Mouse (Mus musculus): ENCODE measurements around the gene Hopx. TPM values are rescaled to one million over a fixed set of nuclear protein-coding genes. Genes with fewer than 3 reads are reported as not detected.

Hopx gene
- polyA plus RNA-seq, 1 experiment from 2014 or later: 0.13 TPM

DNA sequence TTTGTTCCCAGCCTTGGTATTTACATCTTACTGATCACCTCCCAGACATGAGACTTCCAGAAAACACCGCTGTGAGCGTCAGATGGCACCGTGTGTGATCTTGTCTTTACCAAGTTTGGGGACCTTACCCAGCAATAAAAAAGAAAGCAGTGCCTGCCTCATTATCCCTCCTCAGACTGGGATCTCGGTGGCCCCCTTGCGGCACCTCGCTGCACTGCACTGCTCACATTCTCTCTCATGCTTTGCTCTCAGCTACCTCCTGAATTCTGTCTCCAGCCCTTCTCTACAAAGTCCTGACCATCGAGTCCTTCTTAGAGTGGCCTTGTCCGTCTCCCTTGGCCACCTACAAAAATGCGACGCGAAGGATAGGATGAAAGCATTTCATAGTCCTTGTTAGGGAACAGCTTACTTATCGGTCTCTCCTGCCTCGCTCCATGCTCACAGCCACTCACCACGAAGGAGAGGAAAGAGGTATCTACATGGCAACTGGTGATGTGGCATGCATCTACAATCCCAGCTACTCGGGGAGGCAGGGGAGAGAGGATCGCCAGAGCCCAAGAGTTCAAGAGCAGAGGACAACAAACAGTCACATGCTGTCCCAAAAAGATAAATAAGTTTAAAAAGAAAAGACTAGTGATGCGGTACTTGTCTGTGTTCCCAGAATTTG, 53.4 kb downstream of the Hopx start:
- no peak overlapping the region for H3K4me3 ChIP-seq (ENCODE audit: low read depth, low read length)
- DNase-seq (ENCODE audit: low spot score) (peak; percentile 83), ATAC-seq (ENCODE audit: insufficient number of reproducible peaks, low FRiP score, low TSS enrichment, low read depth) (no peak)
- H3K27ac ChIP-seq (replicated peaks; ENCODE audit: low read depth, low read length): no peak overlapping the region
- H3K4me1 ChIP-seq (ENCODE audit: control insufficient read depth, insufficient read depth, low read length): no peaks in the 10 kb centered on the region
- H3K27me3 ChIP-seq (ENCODE audit: control insufficient read depth, insufficient read depth, low read length): no peaks in the 10 kb centered on the region
- no peaks in the 10 kb centered on the region for H3K36me3 ChIP-seq (ENCODE audit: control insufficient read depth, insufficient read depth, low read length)
- no peak overlapping the region for H3K4me2 ChIP-seq (ENCODE audit: low read depth, severe bottlenecking)
- 35% methylated on average over 17 of the region's 17 CpGs for WGBS
- H3K9me3 ChIP-seq (ENCODE audit: control insufficient read depth, low read length): no peaks in the 10 kb centered on the region
- no peak overlapping the region for H3K9ac ChIP-seq (ENCODE audit: low read length)

- no peak overlapping the region for H3K9ac ChIP-seq (ENCODE audit: low read length)
- H3K9me3 ChIP-seq (ENCODE audit: control insufficient read depth, low read length): no peaks in the 10 kb centered on the region
- H3K4me2 ChIP-seq (ENCODE audit: low read depth, severe bottlenecking): no peak overlapping the region
- H3K27ac ChIP-seq (replicated peaks; ENCODE audit: low read depth, low read length): no peak overlapping the region
- no peaks in the 10 kb centered on the region for H3K4me1 ChIP-seq (ENCODE audit: control insufficient read depth, insufficient read depth, low read length)
- H3K36me3 ChIP-seq (ENCODE audit: control insufficient read depth, insufficient read depth, low read length): no peaks in the 10 kb centered on the region
- H3K4me3 ChIP-seq (ENCODE audit: low read depth, low read length): no peak overlapping the region
- H3K27me3 ChIP-seq (ENCODE audit: control insufficient read depth, insufficient read depth, low read length): no peaks in the 10 kb centered on the region
- no peak for DNase-seq (ENCODE audit: low spot score)
- 37% methylated on average over 10 of the region's 10 CpGs for WGBS
- no peak; the same call in 1 of the 2 replicates for ATAC-seq (ENCODE audit: insufficient number of reproducible peaks, low FRiP score, low TSS enrichment, low read depth)
These were observed 54.6 kb downstream of the Hopx start for GRCm38 (mm10) chr5:77060363-77060762.

DNA sequence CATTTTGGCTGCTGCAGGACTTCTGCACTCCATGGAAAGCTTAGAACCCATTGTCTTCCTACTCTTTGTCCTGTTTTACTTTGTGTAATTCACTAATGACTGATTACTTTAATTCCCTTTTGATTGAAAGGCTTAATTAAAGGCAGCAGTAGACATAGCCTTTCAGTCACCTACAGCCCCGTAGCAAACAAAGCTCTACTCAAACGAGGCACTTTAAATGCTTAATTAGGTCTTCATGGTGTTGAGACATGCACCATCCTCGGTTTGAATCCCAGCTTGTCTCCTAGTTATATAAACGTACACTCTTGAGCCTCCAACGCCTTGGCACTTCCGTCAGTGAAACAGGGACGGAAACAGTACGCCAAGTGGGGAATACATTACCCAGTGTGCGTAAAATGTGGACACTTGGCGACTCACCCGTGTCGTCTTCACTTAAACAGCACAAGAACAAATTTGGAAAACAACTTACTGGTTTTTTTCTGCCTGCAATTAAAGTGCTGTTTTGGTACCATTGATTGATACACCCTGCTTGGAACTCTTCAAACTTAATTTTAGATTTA, 58.0 kb downstream of the Hopx start:
- no peak for ATAC-seq (ENCODE audit: insufficient number of reproducible peaks, low FRiP score, low TSS enrichment, low read depth)
- Histone ChIP-seq H3K36me3 (ENCODE audit: control insufficient read depth, insufficient read depth, low read length) (no peaks in the 10 kb centered on the region), H3K4me2 (ENCODE audit: low read depth, severe bottlenecking) (no peak overlapping the region), H3K27ac (replicated peaks; ENCODE audit: low read depth, low read length) (no peak overlapping the region), H3K4me1 (ENCODE audit: control insufficient read depth, insufficient read depth, low read length) (no peaks in the 10 kb centered on the region), H3K9ac (ENCODE audit: low read length) (no peak overlapping the region), H3K27me3 (ENCODE audit: control insufficient read depth, insufficient read depth, low read length) (no peaks in the 10 kb centered on the region), H3K4me3 (ENCODE audit: low read depth, low read length) (no peak overlapping the region), H3K9me3 (ENCODE audit: control insufficient read depth, low read length) (no peaks in the 10 kb centered on the region)
- WGBS: 72% methylated on average over 12 of the region's 12 CpGs
- DNase-seq (ENCODE audit: low spot score): no peak

DNA sequence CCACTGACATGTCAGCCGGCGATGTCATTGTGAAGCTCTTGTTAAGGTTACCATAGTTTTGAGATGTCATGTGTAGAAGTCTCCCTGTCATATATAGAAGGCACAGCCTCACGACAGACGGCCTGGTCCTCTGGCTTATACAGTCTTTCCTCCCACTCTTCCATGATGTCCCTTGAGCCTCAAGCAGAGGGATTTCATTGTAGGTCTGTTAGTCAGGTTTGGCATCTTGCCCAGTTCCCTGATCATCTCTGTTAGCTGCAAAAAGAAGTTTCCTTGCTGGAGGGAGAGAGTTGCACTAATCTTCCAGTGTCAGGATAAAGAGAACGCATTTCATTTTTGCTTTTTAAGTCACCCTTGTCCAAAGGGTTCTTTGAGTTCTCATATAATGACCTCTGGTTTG, 62.3 kb downstream of the Hopx start:
- Histone ChIP-seq H3K36me3 (ENCODE audit: control insufficient read depth, insufficient read depth, low read length) (no peaks in the 10 kb centered on the region), H3K9ac (ENCODE audit: low read length) (no peak overlapping the region), H3K9me3 (ENCODE audit: control insufficient read depth, low read length) (no peaks in the 10 kb centered on the region), H3K27ac (replicated peaks; ENCODE audit: low read depth, low read length) (no peak overlapping the region), H3K4me2 (ENCODE audit: low read depth, severe bottlenecking) (no peak overlapping the region), H3K27me3 (ENCODE audit: control insufficient read depth, insufficient read depth, low read length) (no peaks in the 10 kb centered on the region), H3K4me3 (ENCODE audit: low read depth, low read length) (no peak overlapping the region), H3K4me1 (ENCODE audit: control insufficient read depth, insufficient read depth, low read length) (no peaks in the 10 kb centered on the region)
- no peak for ATAC-seq (ENCODE audit: insufficient number of reproducible peaks, low FRiP score, low TSS enrichment, low read depth)
- no peak for DNase-seq (ENCODE audit: low spot score)
- WGBS: 95% methylated on average over 5 of the region's 5 CpGs

DNA sequence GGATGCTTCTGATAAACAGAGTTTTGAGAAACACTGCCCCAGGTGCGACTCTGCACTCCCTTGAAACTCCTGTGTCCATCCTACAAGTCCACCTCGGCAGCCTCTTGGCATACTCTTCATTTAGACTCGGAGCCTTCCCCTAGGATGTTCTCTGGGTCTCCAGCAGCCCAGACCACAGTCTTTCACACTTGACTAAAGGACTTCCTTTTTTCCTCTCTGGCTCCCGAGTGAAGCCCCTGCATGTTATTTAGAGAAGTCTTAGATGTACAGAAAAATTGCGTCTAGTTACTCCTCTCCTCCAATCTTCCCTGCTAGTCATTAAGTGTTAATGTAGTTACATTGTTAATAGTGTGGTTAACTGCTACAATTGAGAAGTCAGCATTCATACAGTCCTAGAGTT, 70.6 kb downstream of the Hopx start:
- no peaks in the 10 kb centered on the region for H3K36me3 ChIP-seq (ENCODE audit: control insufficient read depth, insufficient read depth, low read length)
- no peaks in the 10 kb centered on the region for H3K27me3 ChIP-seq (ENCODE audit: control insufficient read depth, insufficient read depth, low read length)
- WGBS: 75% methylated on average over 5 of the region's 5 CpGs
- DNase-seq (ENCODE audit: low spot score) (no peak), ATAC-seq (ENCODE audit: insufficient number of reproducible peaks, low FRiP score, low TSS enrichment, low read depth) (no peak)
- no peak overlapping the region for H3K4me2 ChIP-seq (ENCODE audit: low read depth, severe bottlenecking)
- H3K4me3 ChIP-seq (ENCODE audit: low read depth, low read length): no peak overlapping the region
- no peaks in the 10 kb centered on the region for H3K4me1 ChIP-seq (ENCODE audit: control insufficient read depth, insufficient read depth, low read length)
- H3K27ac ChIP-seq (replicated peaks; ENCODE audit: low read depth, low read length): no peak overlapping the region
- no peaks in the 10 kb centered on the region for H3K9me3 ChIP-seq (ENCODE audit: control insufficient read depth, low read length)
- no peak overlapping the region for H3K9ac ChIP-seq (ENCODE audit: low read length)

- ATAC-seq (ENCODE audit: insufficient number of reproducible peaks, low FRiP score, low TSS enrichment, low read depth): no peak
- H3K9me3 ChIP-seq (ENCODE audit: control insufficient read depth, low read length): no peaks in the 10 kb centered on the region
- H3K4me1 ChIP-seq (ENCODE audit: control insufficient read depth, insufficient read depth, low read length): no peaks in the 10 kb centered on the region
- DNase-seq (ENCODE audit: low spot score): no peak
- H3K27ac ChIP-seq (replicated peaks; ENCODE audit: low read depth, low read length): no peak overlapping the region
- H3K27me3 ChIP-seq (ENCODE audit: control insufficient read depth, insufficient read depth, low read length): no peaks in the 10 kb centered on the region
- H3K4me3 ChIP-seq (ENCODE audit: low read depth, low read length): no peak overlapping the region
- no peaks in the 10 kb centered on the region for H3K36me3 ChIP-seq (ENCODE audit: control insufficient read depth, insufficient read depth, low read length)
- no peak overlapping the region for H3K4me2 ChIP-seq (ENCODE audit: low read depth, severe bottlenecking)
- no peak overlapping the region for H3K9ac ChIP-seq (ENCODE audit: low read length)
These were observed 75.5 kb downstream of the Hopx start for GRCm38 (mm10) chr5:77039391-77039790.

- H3K4me2 ChIP-seq (ENCODE audit: low read depth, severe bottlenecking): no peak overlapping the region
- H3K4me1 ChIP-seq (ENCODE audit: control insufficient read depth, insufficient read depth, low read length): no peaks in the 10 kb centered on the region
- ATAC-seq (ENCODE audit: insufficient number of reproducible peaks, low FRiP score, low TSS enrichment, low read depth) (no peak), DNase-seq (ENCODE audit: low spot score) (no peak)
- H3K4me3 ChIP-seq (ENCODE audit: low read depth, low read length): no peak overlapping the region
- 88% methylated on average over 10 of the region's 10 CpGs for WGBS
- H3K27ac ChIP-seq (replicated peaks; ENCODE audit: low read depth, low read length): no peak overlapping the region
- H3K9me3 ChIP-seq (ENCODE audit: control insufficient read depth, low read length): no peaks in the 10 kb centered on the region
- no peak overlapping the region for H3K9ac ChIP-seq (ENCODE audit: low read length)
- H3K27me3 ChIP-seq (ENCODE audit: control insufficient read depth, insufficient read depth, low read length): no peaks in the 10 kb centered on the region
- H3K36me3 ChIP-seq (ENCODE audit: control insufficient read depth, insufficient read depth, low read length): no peaks in the 10 kb centered on the region
These were observed 76.5 kb downstream of the Hopx start for GRCm38 (mm10) chr5:77038451-77038850.
